Mouse (Mus musculus) liver, embryonic 14.5 days (tissue): Measurements from ENCODE around the gene Urad. TPM values are rescaled to one million over a fixed set of nuclear protein-coding genes. Genes with fewer than 3 reads are reported as not detected.

Experiments used
- ATAC-seq: fragments of 200-750 bp; cut with Nextera tagmentation; 2 replicates; pipeline ENCODE4 v1.8.0; 2017; ENCODE audit warnings: moderate number of reproducible peaks, mild to moderate bottlenecking, moderate library complexity; ENCODE audit not compliant: insufficient read depth
- DNase-seq, 3 experiments: peaks; one replicate each; pipeline ENCODE4 v3.0.0-alpha.2; 2012 to 2013; ENCODE audit warnings: low read depth in 3 of 3, low spot score in 3 of 3
- H3K27ac ChIP-seq: fragments of 300-500 bp; sonication (generic); 2 replicates; pipeline ENCODE4 v1.5.1; 2014; ENCODE audit warnings: moderate library complexity, mild to moderate bottlenecking, control low read depth, inconsistent platforms
- H3K27me3 ChIP-seq: fragments of 300-500 bp; sonication (generic); 2 replicates; pipeline ENCODE4 v1.6.1; 2014; ENCODE audit warnings: mild to moderate bottlenecking, low read length, moderate library complexity; ENCODE audit not compliant: control insufficient read depth, insufficient read depth
- H3K36me3 ChIP-seq: fragments of 300-500 bp; sonication (generic); replicated peaks from 2 replicates; pipeline ENCODE4 v1.6.1; 2014; ENCODE audit warnings: low read depth; ENCODE audit not compliant: control insufficient read depth, insufficient read depth
- H3K4me1 ChIP-seq, 2 experiments: fragments of 200-500 bp in 1 of 2; fragments of 300-500 bp in 1 of 2; sonication (generic) in 1 of 2; replicated peaks; 2 replicates each; pipeline ENCODE4 v1.6.1; 2012 to 2014; ENCODE audit warnings: antibody characterized with exemption in 1 of 2, inconsistent platforms in 1 of 2, low read length in 1 of 2; ENCODE audit not compliant: control insufficient read depth in 2 of 2, insufficient read depth in 2 of 2
- H3K4me2 ChIP-seq: fragments of 300-500 bp; sonication (generic); 2 replicates; pipeline ENCODE4 v1.6.1; 2014; ENCODE audit warnings: low read depth, mild to moderate bottlenecking, control low read depth, moderate library complexity
- H3K4me3 ChIP-seq, 2 experiments: fragments of 200-500 bp in 1 of 2; fragments of 300-500 bp in 1 of 2; sonication (generic) in 1 of 2; 2 replicates each; pipeline ENCODE4 v1.5.1; 2012 to 2014; ENCODE audit warnings: low read depth in 2 of 2, low read length in 2 of 2, mild to moderate bottlenecking in 2 of 2, control low read depth in 1 of 2, inconsistent platforms in 1 of 2, moderate library complexity in 1 of 2; ENCODE audit not compliant: insufficient read depth in 1 of 2
- H3K9ac ChIP-seq: fragments of 300-500 bp; sonication (generic); replicated peaks from 2 replicates; pipeline ENCODE4 v1.6.1; 2014; ENCODE audit warnings: mild to moderate bottlenecking, control low read depth, moderate library complexity
- H3K9me3 ChIP-seq: fragments of 300-500 bp; sonication (generic); 2 replicates; pipeline ENCODE4 v1.6.1; 2016; ENCODE audit warnings: low read length, mixed read lengths; ENCODE audit not compliant: control insufficient read depth
- CTCF ChIP-seq: IDR thresholded peaks from 2 replicates; pipeline ENCODE4 v1.5.1; 2016; ENCODE audit warnings: antibody characterized with exemption, low read depth, control low read depth
- EP300 ChIP-seq: IDR thresholded peaks from 2 replicates; pipeline ENCODE4 v1.6.1; 2016; ENCODE audit warnings: antibody characterized with exemption, low read depth
- WGBS: fragments of 180-500 bp; shearing (Covaris S2); extraction: QIAGEN DNeasy Blood & Tissue Kit; methylation state at CpG from one replicate; pipeline ENCODE4 v1.1.7; 2014; ENCODE audit not compliant: insufficient replicate concordance; 5-methylcytosine and 5-hydroxymethylcytosine counted together
- microRNA-seq: library from miRNA; unstranded; fragments of <30 nt; microRNA quantifications from one replicate; pipeline ENCODE4, GENCODE M21; 2016
- polyA plus RNA-seq, 2 experiments: library from polyadenylated mRNA; depleted of rRNA in 1 of 2; stranded (reverse) in 1 of 2; unstranded in 1 of 2; fragments of >200 nt; fragmentation: Nextera tagmentation in 1 of 2; extraction: Ambion mirVana in 1 of 2; gene quantifications; 2 replicates each; pipeline versions ENCODE4 v1.2.1 to v1.2.3; 2012 to 2014

The Urad gene
- polyA plus RNA-seq, 2 experiments: 0.30 to 1.1 TPM

DNA sequence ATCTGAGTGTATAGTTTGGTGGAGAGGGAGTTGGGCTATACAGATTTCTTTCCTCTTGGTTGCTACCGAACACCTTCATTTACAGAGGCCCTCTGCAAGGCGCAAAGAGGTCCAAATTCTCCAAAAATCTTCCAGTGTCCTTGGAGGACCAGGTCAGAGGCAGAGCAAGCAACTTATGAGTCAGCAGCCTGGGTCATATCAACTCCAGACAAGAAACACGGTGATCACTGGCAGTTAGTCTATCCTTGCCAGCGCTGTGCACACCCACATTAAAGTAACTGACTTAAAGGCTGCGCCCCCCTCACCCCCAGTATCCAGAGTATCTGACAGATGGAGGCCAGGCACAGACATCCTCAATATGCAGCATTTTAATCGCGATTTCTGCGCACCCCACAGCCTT is 53.5 kb downstream of the Urad start:
- no peak for TF ChIP-seq EP300
- no peak for TF ChIP-seq CTCF
- Histone ChIP-seq H3K9me3 (no peaks in the 10 kb centered on the region), H3K4me3 (no peak overlapping the region), H3K4me2 (no peak overlapping the region), H3K9ac (no peak overlapping the region), H3K27ac (no peak overlapping the region), H3K4me1 (no peaks in the 10 kb centered on the region), H3K27me3 (peaks cover 65% of the 10 kb centered on the region), H3K36me3 (no peaks in the 10 kb centered on the region)
- DNase-seq (no peak), ATAC-seq (no peak)
- WGBS: 4% methylated on average over 8 of the region's 8 CpGs

DNA sequence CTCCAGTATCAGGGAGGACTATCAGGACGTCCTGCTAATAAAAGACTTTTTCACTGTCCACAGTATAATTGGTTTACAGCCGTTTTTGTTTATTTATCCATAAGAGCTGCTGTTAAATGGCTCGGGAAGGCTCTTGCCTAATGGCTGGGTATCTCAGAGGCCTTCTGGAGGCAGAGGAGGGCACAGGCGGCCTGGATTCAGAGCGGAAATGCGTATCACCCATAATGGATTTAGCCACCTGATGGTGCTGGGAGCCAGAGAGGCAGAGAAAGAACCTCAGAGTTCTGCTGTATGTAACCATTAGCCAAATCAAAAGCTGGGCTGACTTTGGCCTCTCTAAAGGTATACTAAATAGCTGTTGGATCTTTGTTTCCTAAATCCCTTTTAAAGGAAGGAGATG is 54.8 kb downstream of the Urad start:
- DNase-seq: no peak
- Histone ChIP-seq H3K4me2 (no peak overlapping the region), H3K9ac (no peak overlapping the region), H3K27me3 (peaks cover 52% of the 10 kb centered on the region), H3K9me3 (no peaks in the 10 kb centered on the region), H3K4me3 (no peak overlapping the region), H3K36me3 (no peaks in the 10 kb centered on the region), H3K4me1 (no peaks in the 10 kb centered on the region; a peak in 1 of 4 replicates), H3K27ac (no peak overlapping the region)
- no peak for ATAC-seq
- TF ChIP-seq CTCF: no peak
- no peak for TF ChIP-seq EP300
- WGBS: 15% methylated on average over 6 of the region's 6 CpGs

Small RNA genes within 50 kb of the gene (microRNA-seq; reads per million reads assigned to microRNA genes)
- not detected for gene Mir7k

Other genes starting within 250 kb of the Urad start
- 3.1 and 4.1 TPM in 2 replicates for gene Lnx2, start 245.9 kb downstream of the Urad start, polyA plus RNA-seq (2012; rRNA removed)
- 4.0 and 4.4 TPM in 2 replicates for gene Lnx2, start 245.9 kb downstream of the Urad start, polyA plus RNA-seq (2014; fragmentation: Nextera tagmentation; extraction: Ambion mirVana)
- 45.9 and 58.6 TPM in 2 replicates for gene Polr1d, start 245.4 kb downstream of the Urad start, polyA plus RNA-seq (2012; rRNA removed)
- 87.1 and 92.4 TPM in 2 replicates for gene Polr1d, start 245.4 kb downstream of the Urad start, polyA plus RNA-seq (2014; fragmentation: Nextera tagmentation; extraction: Ambion mirVana)
- 0.02 TPM in 1 of 2 replicates, not detected in the other for gene Gsx1, start 133.7 kb downstream of the Urad start, polyA plus RNA-seq (2012; rRNA removed)
- gene Gsx1, start 133.7 kb downstream of the Urad start, polyA plus RNA-seq (2014; fragmentation: Nextera tagmentation; extraction: Ambion mirVana): not detected in 2 replicates
- 0.02 and 0.03 TPM in 2 replicates for gene Pdx1, start 52.5 kb downstream of the Urad start, polyA plus RNA-seq (2012; rRNA removed)
- gene Pdx1, start 52.5 kb downstream of the Urad start, polyA plus RNA-seq (2014; fragmentation: Nextera tagmentation; extraction: Ambion mirVana): not detected in 2 replicates
- 0.09 TPM in 1 of 2 replicates, not detected in the other for gene Cdx2, start 15.2 kb downstream of the Urad start, polyA plus RNA-seq (2012; rRNA removed)
- gene Cdx2, start 15.2 kb downstream of the Urad start, polyA plus RNA-seq (2014; fragmentation: Nextera tagmentation; extraction: Ambion mirVana): not detected in 2 replicates
- 0.65 and 0.88 TPM in 2 replicates for gene Flt3, start 78.0 kb upstream of the Urad start, polyA plus RNA-seq (2012; rRNA removed)
- gene Flt3, start 78.0 kb upstream of the Urad start, polyA plus RNA-seq (2014; fragmentation: Nextera tagmentation; extraction: Ambion mirVana): 1.2 and 1.3 TPM in 2 replicates
- gene Pan3, start 107.7 kb upstream of the Urad start, polyA plus RNA-seq (2012; rRNA removed): 11.5 and 17.2 TPM in 2 replicates
- gene Pan3, start 107.7 kb upstream of the Urad start, polyA plus RNA-seq (2014; fragmentation: Nextera tagmentation; extraction: Ambion mirVana): 31.3 and 33.3 TPM in 2 replicates